Mouse (Mus musculus) macrophage (primary cell): ENCODE measurements at regions not wholly inside any gene's neighbourhood (a gene's known extent, or its start where the extent isn't known, plus 50 kb on each side); places are given as distances from the start of the nearest gene placed in this dataset.

ENCODE experiments used
- H3K27ac ChIP-seq: fragments of 350-480 bp; formaldehyde crosslinking; 2 replicates; pipeline ENCODE4 v1.9.0; 2021
- H3K36me3 ChIP-seq: fragments of 350-480 bp; formaldehyde crosslinking; 2 replicates; pipeline ENCODE4 v1.9.0; 2021; ENCODE audit errors: inconsistent target
- H3K4me3 ChIP-seq: fragments of 350-480 bp; formaldehyde crosslinking; 2 replicates; pipeline ENCODE4 v1.9.0; 2021; ENCODE audit errors: inconsistent target
- H3K79me2 ChIP-seq: fragments of 350-480 bp; formaldehyde crosslinking; 2 replicates; pipeline ENCODE4 v1.9.0; 2021; ENCODE audit errors: inconsistent target
- WGBS: methylation state at CpG from one replicate; pipeline ENCODE4 v1.1.7; 2026; ENCODE audit warnings: inconsistent platforms; ENCODE audit not compliant: missing documents; 5-methylcytosine and 5-hydroxymethylcytosine counted together

DNA sequence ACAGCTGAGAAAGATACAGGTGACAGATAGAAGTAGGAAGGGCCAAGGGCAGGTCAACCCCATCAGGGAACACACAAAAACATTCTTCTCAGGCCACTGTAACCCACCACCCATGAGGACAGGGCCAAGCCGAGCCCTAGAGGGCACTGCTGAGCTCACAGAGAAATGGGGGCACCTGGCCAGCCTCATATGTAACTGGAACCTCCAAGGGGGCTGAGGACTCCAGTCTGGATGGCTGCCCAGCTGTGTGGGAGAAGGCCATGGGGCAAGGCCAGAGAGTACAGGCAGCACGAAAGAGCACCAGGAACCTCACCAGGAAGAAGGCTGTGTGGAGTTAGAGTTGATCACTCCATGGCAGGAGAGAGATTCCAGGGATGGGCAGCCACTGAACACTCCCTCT, 64.6 kb upstream of the Zdhhc25 start:
- Histone ChIP-seq H3K36me3 (no peaks in the 10 kb centered on the region), H3K4me3 (no peak overlapping the region), H3K79me2 (no peaks in the 10 kb centered on the region), H3K27ac (no peak overlapping the region)
- WGBS: 86% methylated on average over 2 of the region's 2 CpGs

DNA sequence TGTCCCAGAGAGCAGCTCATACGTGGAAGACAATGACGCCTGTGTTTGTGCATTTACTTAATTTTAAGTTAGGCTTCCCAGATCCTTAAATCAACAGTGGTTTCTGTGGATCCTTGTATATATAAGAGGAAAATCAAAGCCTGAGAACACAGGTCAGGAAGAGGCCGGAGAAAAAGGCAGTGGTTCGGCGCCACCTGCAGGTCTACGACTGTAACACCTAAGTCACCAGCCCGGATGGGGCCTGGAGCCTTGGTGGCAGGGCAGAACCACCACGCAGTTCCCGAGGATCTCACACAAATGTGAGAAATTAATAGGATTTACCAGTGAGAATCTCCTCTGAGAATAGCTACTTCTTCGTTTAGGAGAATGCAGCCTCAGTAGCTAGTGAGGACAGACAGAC, 62.9 kb upstream of the Zdhhc25 start:
- Histone ChIP-seq H3K79me2 (no peaks in the 10 kb centered on the region), H3K4me3 (no peak overlapping the region), H3K27ac (no peak overlapping the region), H3K36me3 (no peaks in the 10 kb centered on the region)
- 22% methylated on average over 10 of the region's 10 CpGs for WGBS

DNA sequence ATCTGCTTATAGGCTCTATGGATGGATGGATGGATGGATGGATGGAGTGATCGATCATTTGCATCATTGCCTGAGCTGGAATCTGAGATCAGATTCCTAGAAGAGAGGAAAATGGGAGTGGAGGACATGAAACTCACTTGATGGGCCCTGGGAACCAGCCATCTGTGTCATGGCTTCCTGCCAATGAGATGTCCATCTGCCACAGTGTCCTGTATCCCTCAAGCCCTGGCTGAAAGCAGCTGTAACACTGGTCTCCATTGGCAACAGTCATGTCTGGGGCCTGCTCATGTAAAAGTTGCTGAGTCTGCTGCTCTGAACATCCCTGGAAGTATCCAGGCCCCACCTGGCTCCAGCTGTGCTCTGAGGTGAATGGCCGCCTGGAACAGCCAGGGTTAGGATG, 57.5 kb upstream of the Zdhhc25 start:
- Histone ChIP-seq H3K4me3 (no peak overlapping the region), H3K27ac (no peak overlapping the region), H3K36me3 (no peaks in the 10 kb centered on the region), H3K79me2 (no peaks in the 10 kb centered on the region)
- 64% methylated on average over 1 of the region's 2 CpGs for WGBS

DNA sequence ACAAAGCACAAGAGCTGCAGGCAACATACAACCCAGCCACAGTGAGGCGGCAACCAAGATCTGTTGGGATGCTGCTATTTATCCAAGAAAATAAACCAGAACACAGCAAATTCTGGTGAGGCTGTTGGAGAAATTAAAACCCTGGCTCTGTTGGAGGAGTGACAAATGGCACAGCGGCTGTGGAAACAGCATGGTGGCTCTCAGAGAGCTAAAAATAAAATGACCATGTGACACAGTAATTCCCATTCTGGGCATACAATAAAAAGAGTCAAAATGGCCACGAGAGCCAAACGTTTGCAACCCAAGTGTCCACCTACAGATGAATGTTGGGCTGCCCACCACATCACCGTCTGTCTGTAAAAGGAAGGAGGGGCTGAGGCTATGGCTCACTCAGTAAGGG, 55.9 kb upstream of the Zdhhc25 start:
- Histone ChIP-seq H3K4me3 (no peak overlapping the region), H3K79me2 (no peaks in the 10 kb centered on the region), H3K27ac (no peak overlapping the region), H3K36me3 (no peaks in the 10 kb centered on the region)
- 85% methylated on average over 5 of the region's 5 CpGs for WGBS

DNA sequence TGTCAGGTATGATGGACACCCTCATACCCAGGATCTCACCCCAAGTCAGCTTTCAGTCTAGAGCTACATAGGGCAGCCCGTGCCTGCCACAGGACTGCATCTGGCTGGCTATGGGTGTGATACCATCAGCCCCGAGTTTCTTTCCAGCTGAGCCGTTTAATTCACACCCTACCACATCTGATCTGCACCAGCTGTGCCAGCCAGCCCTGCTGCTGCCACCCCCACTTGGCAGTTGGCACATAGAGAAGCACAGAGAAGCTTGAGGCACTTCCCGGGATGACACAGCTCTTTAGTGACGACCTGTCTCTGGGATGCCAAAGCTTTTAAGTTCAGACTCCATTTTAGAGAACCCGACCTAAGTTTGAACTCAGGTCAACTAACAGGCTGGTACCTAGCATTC, 51.8 kb upstream of the Zdhhc25 start:
- H3K36me3 ChIP-seq: no peaks in the 10 kb centered on the region
- H3K4me3 ChIP-seq: no peak overlapping the region
- WGBS: 78% methylated on average over 6 of the region's 6 CpGs
- no peaks in the 10 kb centered on the region for H3K79me2 ChIP-seq
- no peak overlapping the region for H3K27ac ChIP-seq
